In the genomic region with DNA sequence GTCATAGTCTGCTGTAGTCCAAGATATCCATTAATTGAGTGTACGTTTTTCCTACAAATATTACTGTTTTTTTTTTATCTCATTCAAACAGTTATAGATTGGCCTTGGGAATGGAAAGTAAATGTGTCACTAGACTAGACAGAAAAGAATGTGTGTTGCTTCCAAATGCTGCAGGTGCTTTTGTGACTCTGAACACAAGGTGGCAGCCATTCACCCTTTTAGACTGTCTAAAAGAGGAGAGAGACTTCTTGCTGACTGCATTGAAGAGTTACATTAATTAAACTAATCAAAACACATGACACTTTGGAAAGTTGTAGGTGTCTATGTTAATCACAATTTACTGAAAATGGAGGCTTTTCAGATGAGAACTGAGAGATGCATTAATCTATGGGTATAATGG, we compare ENCODE assay signal across 9 mouse cellular contexts.
A peak's percentile ranks its signal among the peaks of the same experiment; 100 is the strongest.
DNase-seq lines count a peak whose midpoint lies in the region; ATAC-seq lines count a peak whose summit lies in the region.
"Had no signal": no experiment of that assay in that cellular context is flagged by ENCODE, and none has a peak within 500 bp of the region (broad histone marks: within the 10 kb centered on the region; RNA-seq: fewer than 3 reads in every experiment).

No protein-coding gene starts in this region.

- no peak overlapping the region for H3K9ac ChIP-seq in midbrain, embryonic 14.5 days (replicated peaks; ENCODE audit: low read length)
- no peak overlapping the region for H3K9ac ChIP-seq in midbrain, embryonic 13.5 days (replicated peaks)
- no peak overlapping the region for H3K9ac ChIP-seq in kidney, embryonic 14.5 days (ENCODE audit: low read depth, low read length)

- no peaks in the 10 kb centered on the region for H3K9me3 ChIP-seq in midbrain, embryonic 14.5 days (ENCODE audit: control insufficient read depth, low read length)
- H3K9me3 ChIP-seq in midbrain, embryonic 13.5 days = no peaks in the 10 kb centered on the region
- no peaks in the 10 kb centered on the region for H3K9me3 ChIP-seq in kidney, embryonic 14.5 days (ENCODE audit: control insufficient read depth, low read length)

- ATAC-seq in midbrain, embryonic 14.5 days (ENCODE audit: low FRiP score, low TSS enrichment) = no peak
- ATAC-seq in midbrain, embryonic 13.5 days = no peak
- ATAC-seq in kidney, embryonic 14.5 days (ENCODE audit: low FRiP score, low TSS enrichment) = peak; percentile 55; the same call in 1 of the 2 replicates

- no peaks in the 10 kb centered on the region for H3K27me3 ChIP-seq in midbrain, embryonic 14.5 days (ENCODE audit: control insufficient read depth, insufficient read depth, low read length)
- no peaks in the 10 kb centered on the region for H3K27me3 ChIP-seq in midbrain, embryonic 13.5 days
- no peaks in the 10 kb centered on the region for H3K27me3 ChIP-seq in kidney, embryonic 14.5 days (ENCODE audit: control insufficient read depth, insufficient read depth, low read length)
- H3K27me3 ChIP-seq: megakaryocyte, embryonic 14.5 days had no signal

- H3K4me2 ChIP-seq in midbrain, embryonic 14.5 days (ENCODE audit: low read length) = no peak overlapping the region
- H3K4me2 ChIP-seq in midbrain, embryonic 13.5 days (replicated peaks) = no peak overlapping the region
- no peak overlapping the region for H3K4me2 ChIP-seq in kidney, embryonic 14.5 days (replicated peaks; ENCODE audit: low read depth, low read length)

- 84% methylated on average over 1 of the region's 1 CpGs for WGBS in midbrain, embryonic 14.5 days
- WGBS in midbrain, embryonic 13.5 days = 84% methylated on average over 1 of the region's 1 CpGs
- WGBS in kidney, embryonic 14.5 days = 81% methylated on average over 1 of the region's 1 CpGs

- H3K4me3 ChIP-seq in midbrain, embryonic 14.5 days (replicated peaks; ENCODE audit: low read depth, low read length) = no peak overlapping the region
- H3K4me3 ChIP-seq in midbrain, embryonic 13.5 days (replicated peaks) = no peak overlapping the region
- no peak overlapping the region for H3K4me3 ChIP-seq in kidney, embryonic 14.5 days (ENCODE audit: low read length)
- H3K4me3 ChIP-seq: megakaryocyte, embryonic 14.5 days had no signal

- H3K27ac ChIP-seq in midbrain, embryonic 14.5 days (replicated peaks; ENCODE audit: low read depth, low read length) = no peak overlapping the region
- H3K27ac ChIP-seq in midbrain, embryonic 13.5 days = no peak overlapping the region
- H3K27ac ChIP-seq in kidney, embryonic 14.5 days (ENCODE audit: low read depth, low read length) = no peak overlapping the region

- H3K36me3 ChIP-seq in midbrain, embryonic 14.5 days (ENCODE audit: control insufficient read depth, insufficient read depth, low read length) = no peaks in the 10 kb centered on the region
- H3K36me3 ChIP-seq in midbrain, embryonic 13.5 days = no peaks in the 10 kb centered on the region
- H3K36me3 ChIP-seq in kidney, embryonic 14.5 days (ENCODE audit: control insufficient read depth, insufficient read depth, low read length) = no peaks in the 10 kb centered on the region

- DNase-seq in cerebellum, postnatal 10 days = peak; percentile 50 to 55
- no peak for DNase-seq in cerebellum, adult 8-10 months
- DNase-seq in midbrain, embryonic 14.5 days = peak; percentile 69
- peak; percentile 61 for DNase-seq in brain, adult 2 months (ENCODE audit: low read depth, low spot score)
- peak; percentile 14 for DNase-seq in lung, postnatal 14 days
- no peak for DNase-seq in cerebellum, adult 11-12 months

- H3K4me1 ChIP-seq in midbrain, embryonic 14.5 days (ENCODE audit: control insufficient read depth, insufficient read depth, low read length) = no peaks in the 10 kb centered on the region
- H3K4me1 ChIP-seq in midbrain, embryonic 13.5 days (replicated peaks) = no peaks in the 10 kb centered on the region
- no peaks in the 10 kb centered on the region for H3K4me1 ChIP-seq in kidney, embryonic 14.5 days (ENCODE audit: control insufficient read depth, insufficient read depth, low read length)
- H3K4me1 ChIP-seq: megakaryocyte, embryonic 14.5 days had no signal

Comparison
In these comparisons a context has a peak if more than half of its experiments do, and no peak if none do; other contexts are left out.
1. DNase-seq: peak in cerebellum, postnatal 10 days (2 of 2), midbrain, embryonic 14.5 days (single experiment), brain, adult 2 months (single experiment) and lung, postnatal 14 days (single experiment); none in cerebellum, adult 8-10 months (single experiment) and cerebellum, adult 11-12 months (single experiment).